Mouse (Mus musculus) R1 (cell line): ENCODE measurements at regions not wholly inside any gene's neighbourhood (a gene's known extent, or its start where the extent isn't known, plus 50 kb on each side); places are given as distances from the start of the nearest gene placed in this dataset.
"Not testable (repeated sequence)": the region's sequence is repeated elsewhere in the genome, so short reads cannot be mapped to it uniquely, and the experiment has no call there.

Experiments
- DNase-seq: peaks from one replicate; pipeline ENCODE4 v3.0.0-alpha.2; 2018; ENCODE audit warnings: low read depth, low spot score

DNA sequence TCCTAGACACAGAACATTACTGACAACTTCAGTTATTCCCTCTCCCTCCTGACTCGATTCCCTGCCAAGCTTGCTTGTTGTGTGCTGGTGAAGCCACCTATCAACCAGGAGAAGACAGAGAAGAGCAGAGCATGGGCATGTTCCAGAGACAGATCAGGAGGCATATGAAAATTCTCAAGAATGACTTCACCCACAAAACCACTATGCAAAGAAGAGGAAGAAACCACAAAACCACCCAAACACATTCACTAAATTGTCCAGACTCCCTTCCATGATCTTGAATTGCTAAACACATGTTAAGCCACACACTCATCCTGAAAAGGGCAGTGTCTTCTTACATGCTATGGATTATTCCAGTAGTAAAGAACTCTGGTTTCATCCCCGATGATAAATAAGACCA, 284.8 kb upstream of the Tex13c3 start:
- DNase-seq, result no peak

DNA sequence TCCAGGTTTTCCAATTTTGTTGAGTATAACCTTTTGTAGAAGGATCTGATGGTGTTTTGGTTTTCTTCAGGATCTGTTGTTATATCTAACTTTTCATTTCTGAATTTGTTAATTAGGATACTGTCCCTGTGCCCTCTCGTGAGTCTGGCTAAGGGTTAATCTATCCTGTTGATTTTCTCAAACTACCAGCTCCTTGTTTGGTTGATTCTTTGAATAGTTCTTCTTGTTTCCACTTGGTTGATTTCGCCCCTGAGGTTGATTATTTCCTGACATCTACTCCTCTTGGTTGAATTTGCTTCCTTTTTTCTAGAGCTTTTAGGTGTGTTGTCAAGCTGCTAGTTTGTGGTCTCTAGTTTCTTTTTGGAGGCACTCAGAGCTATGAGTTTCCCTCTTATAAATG, 270.4 kb upstream of the Tex13c3 start:
- not testable (repeated sequence) for DNase-seq

- DNase-seq, result not testable (repeated sequence)
These were observed 227.9 kb upstream of the Tex13c3 start for GRCm38 (mm10) chrX:19708971-19709370.

DNA sequence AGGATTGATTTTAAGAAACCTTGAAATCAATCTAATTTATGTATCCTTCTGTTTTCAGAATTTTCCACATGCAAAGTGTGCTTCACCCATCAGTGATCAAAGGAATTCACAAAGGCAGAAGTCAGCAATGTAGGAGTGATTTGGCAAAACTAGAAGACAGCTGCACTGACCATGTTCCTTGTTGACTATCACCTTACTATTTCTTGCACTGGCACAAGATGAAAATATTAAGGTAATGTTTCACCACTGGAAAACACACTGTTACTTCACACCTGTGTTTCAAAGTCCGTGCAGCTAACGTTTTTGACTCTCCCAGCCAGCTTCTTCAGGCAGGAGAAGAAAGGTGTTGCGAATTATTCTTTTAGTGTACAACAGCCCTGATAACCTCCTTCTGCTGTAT, 221.4 kb upstream of the Tex13c3 start:
- DNase-seq, result no peak

- DNase-seq, result peak; percentile 41
These were observed 219.2 kb upstream of the Tex13c3 start for GRCm38 (mm10) chrX:19700284-19700683.

- DNase-seq, result no peak
These were observed 206.4 kb upstream of the Tex13c3 start for GRCm38 (mm10) chrX:19687499-19687898.
